Mouse (Mus musculus): ENCODE measurements around the gene Zfp758. TPM values are rescaled to one million over a fixed set of nuclear protein-coding genes. Genes with fewer than 3 reads are reported as not detected.
"Not testable (repeated sequence)": the region's sequence is repeated elsewhere in the genome, so short reads cannot be mapped to it uniquely, and the experiment has no call there.

Zfp758 gene
- 10.4 and 12.0 TPM in 2 replicates for polyA plus RNA-seq (2014; fragmentation: Nextera tagmentation; extraction: Ambion mirVana)

GRCm38 (mm10) chr17:22361101-22361781 lies at the start of gene Zfp758, which contains the start of gene Zfp944:
Zfp758 (plus strand) TSS chr17:22361453.
Zfp944 (minus strand) TSS chr17:22361400.
- under 1% methylated on average over 21 of the region's 43 CpGs for WGBS
- peak; percentile 98 for ATAC-seq (replicated peaks; ENCODE audit: insufficient number of reproducible peaks, low FRiP score, low TSS enrichment, low read depth)

GRCm38 (mm10) chr17:22314219-22314618 lies 47.0 kb upstream of the Zfp758 start:
- not testable (repeated sequence) for H3K27ac ChIP-seq (replicated peaks; ENCODE audit: low read depth, low read length); H3K27me3 ChIP-seq (ENCODE audit: control insufficient read depth, insufficient read depth, low read length); H3K36me3 ChIP-seq (replicated peaks; ENCODE audit: control insufficient read depth, insufficient read depth, low read depth, low read length); H3K9me3 ChIP-seq (replicated peaks; ENCODE audit: control insufficient read depth, low read length); DNase-seq (ENCODE audit: low spot score); H3K4me1 ChIP-seq (ENCODE audit: control insufficient read depth, insufficient read depth, low read length)
- peak overlapping the region; percentile 33 for H3K4me2 ChIP-seq (ENCODE audit: low read depth, low read length)
- H3K4me3 ChIP-seq (ENCODE audit: low read depth, low read length), result peak overlapping the region; percentile 51
- peak; percentile 90 for ATAC-seq (replicated peaks; ENCODE audit: insufficient number of reproducible peaks, low FRiP score, low TSS enrichment, low read depth)
- peak overlapping the region; percentile 58 for H3K9ac ChIP-seq (replicated peaks; ENCODE audit: low read length)
- 0% methylated on average over 3 of the region's 3 CpGs for WGBS

More at GRCm38 (mm10) chr17:22361101-22361781, at the start of gene Zfp758, which contains the start of gene Zfp944:
- H3K4me2 ChIP-seq (ENCODE audit: low read depth, low read length), result peak within 1 kb of the TSS; percentile 36
- H3K4me3 ChIP-seq (ENCODE audit: low read depth, low read length), result peak within 1 kb of the TSS; percentile 58
- H3K9ac ChIP-seq (replicated peaks; ENCODE audit: low read length), result peak within 1 kb of the TSS; percentile 61
- not testable (repeated sequence) for H3K27ac ChIP-seq (replicated peaks; ENCODE audit: low read depth, low read length); H3K27me3 ChIP-seq (ENCODE audit: control insufficient read depth, insufficient read depth, low read length); H3K36me3 ChIP-seq (replicated peaks; ENCODE audit: control insufficient read depth, insufficient read depth, low read depth, low read length); H3K9me3 ChIP-seq (replicated peaks; ENCODE audit: control insufficient read depth, low read length); H3K4me1 ChIP-seq (ENCODE audit: control insufficient read depth, insufficient read depth, low read length)
- DNase-seq (ENCODE audit: low spot score), result peak; percentile 53

DNA sequence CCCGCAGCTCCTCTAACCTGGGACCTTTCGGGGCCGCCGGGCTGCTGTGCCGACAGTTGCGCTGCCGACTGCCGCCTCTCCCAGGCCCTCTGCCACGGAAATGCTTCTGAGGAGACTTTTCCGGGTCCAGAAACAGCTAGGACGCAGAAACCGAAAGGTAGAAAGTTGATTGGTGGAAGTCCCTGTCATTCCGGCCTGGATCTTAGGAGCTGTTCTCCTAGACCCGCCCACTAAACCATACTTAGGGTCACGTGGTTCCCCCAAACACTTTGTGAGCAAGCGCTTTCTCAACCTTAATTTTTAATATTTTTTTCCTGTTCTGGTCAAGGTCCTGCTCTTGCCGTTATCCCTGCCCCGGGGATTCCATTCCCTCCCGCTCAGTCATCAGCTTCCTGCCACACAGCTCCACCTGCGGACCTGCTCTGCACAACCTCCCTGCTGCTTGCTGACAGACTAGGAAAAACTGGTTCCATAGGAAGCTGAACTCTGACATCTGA lies 46.5 kb upstream of the Zfp758 start, which contains the start of gene CT030661.1:
Gene CT030661.1, minus strand, starts transcription at position 108 of the 497 bp plus-strand sequence.
- Histone ChIP-seq H3K9ac (replicated peaks; ENCODE audit: low read length) (peak within 1 kb of the TSS; percentile 58), H3K4me3 (ENCODE audit: low read depth, low read length) (peak within 1 kb of the TSS; percentile 51), H3K4me2 (ENCODE audit: low read depth, low read length) (peak within 1 kb of the TSS; percentile 33)
- not testable (repeated sequence) for H3K27ac ChIP-seq (replicated peaks; ENCODE audit: low read depth, low read length); H3K9me3 ChIP-seq (replicated peaks; ENCODE audit: control insufficient read depth, low read length); H3K36me3 ChIP-seq (replicated peaks; ENCODE audit: control insufficient read depth, insufficient read depth, low read depth, low read length); H3K4me1 ChIP-seq (ENCODE audit: control insufficient read depth, insufficient read depth, low read length); H3K27me3 ChIP-seq (ENCODE audit: control insufficient read depth, insufficient read depth, low read length)
- ATAC-seq (replicated peaks; ENCODE audit: insufficient number of reproducible peaks, low FRiP score, low TSS enrichment, low read depth) (peak; percentile 98), DNase-seq (ENCODE audit: low spot score) (peak; percentile 98)
- WGBS, result under 1% methylated on average over 20 of the region's 20 CpGs

DNA sequence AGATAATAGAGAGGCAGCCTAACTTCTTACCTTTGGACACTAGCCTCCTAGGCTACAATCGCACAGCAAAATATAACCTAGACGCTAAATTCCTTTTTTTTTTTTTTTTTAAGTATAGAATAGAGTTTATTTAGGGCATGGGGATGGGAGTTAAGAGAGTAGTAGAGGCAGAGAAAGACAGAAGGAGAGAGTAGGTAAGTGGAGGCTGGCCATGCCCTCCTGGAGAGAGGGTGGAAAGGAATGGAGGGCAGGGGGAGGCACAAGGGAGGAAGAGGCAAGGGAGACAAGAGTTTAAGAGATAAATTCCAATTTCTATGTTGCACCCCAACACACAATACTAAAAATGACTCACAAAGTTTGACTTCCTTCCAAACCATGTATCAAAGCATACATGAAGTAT lies 46.0 kb upstream of the Zfp758 start:
- H3K9me3 ChIP-seq (replicated peaks; ENCODE audit: control insufficient read depth, low read length); ATAC-seq (replicated peaks; ENCODE audit: insufficient number of reproducible peaks, low FRiP score, low TSS enrichment, low read depth); H3K4me1 ChIP-seq (ENCODE audit: control insufficient read depth, insufficient read depth, low read length); H3K27ac ChIP-seq (replicated peaks; ENCODE audit: low read depth, low read length); H3K27me3 ChIP-seq (ENCODE audit: control insufficient read depth, insufficient read depth, low read length); H3K36me3 ChIP-seq (replicated peaks; ENCODE audit: control insufficient read depth, insufficient read depth, low read depth, low read length); DNase-seq (ENCODE audit: low spot score): not testable (repeated sequence)
- WGBS, result 15% methylated on average over 2 of the region's 2 CpGs
- Histone ChIP-seq H3K4me3 (ENCODE audit: low read depth, low read length) (peak overlapping the region; percentile 51), H3K4me2 (ENCODE audit: low read depth, low read length) (peak overlapping the region; percentile 29; the same call in 1 of the 2 replicates), H3K9ac (replicated peaks; ENCODE audit: low read length) (peak overlapping the region; percentile 48)

GRCm38 (mm10) chr17:22352794-22353193 lies 8.5 kb upstream of the Zfp758 start:
- H3K4me1 ChIP-seq (ENCODE audit: control insufficient read depth, insufficient read depth, low read length), result no peaks in the 10 kb centered on the region
- H3K36me3 ChIP-seq (replicated peaks; ENCODE audit: control insufficient read depth, insufficient read depth, low read depth, low read length), result no peaks in the 10 kb centered on the region
- no peak overlapping the region for H3K4me3 ChIP-seq (ENCODE audit: low read depth, low read length)
- no peak overlapping the region for H3K9ac ChIP-seq (replicated peaks; ENCODE audit: low read length)
- H3K4me2 ChIP-seq (ENCODE audit: low read depth, low read length), result no peak overlapping the region
- no peaks in the 10 kb centered on the region for H3K27me3 ChIP-seq (ENCODE audit: control insufficient read depth, insufficient read depth, low read length)
- DNase-seq (ENCODE audit: low spot score) (peak; percentile 62), ATAC-seq (replicated peaks; ENCODE audit: insufficient number of reproducible peaks, low FRiP score, low TSS enrichment, low read depth) (no peak)
- no peak overlapping the region for H3K27ac ChIP-seq (replicated peaks; ENCODE audit: low read depth, low read length)
- H3K9me3 ChIP-seq (replicated peaks; ENCODE audit: control insufficient read depth, low read length), result no peaks in the 10 kb centered on the region

- Histone ChIP-seq H3K27ac (replicated peaks; ENCODE audit: low read depth, low read length) (no peak overlapping the region), H3K4me1 (ENCODE audit: control insufficient read depth, insufficient read depth, low read length) (no peaks in the 10 kb centered on the region), H3K36me3 (replicated peaks; ENCODE audit: control insufficient read depth, insufficient read depth, low read depth, low read length) (no peaks in the 10 kb centered on the region), H3K9ac (replicated peaks; ENCODE audit: low read length) (peak overlapping the region; percentile 61), H3K4me3 (ENCODE audit: low read depth, low read length) (peak overlapping the region; percentile 58), H3K4me2 (ENCODE audit: low read depth, low read length) (peak overlapping the region; percentile 32), H3K9me3 (replicated peaks; ENCODE audit: control insufficient read depth, low read length) (no peaks in the 10 kb centered on the region), H3K27me3 (ENCODE audit: control insufficient read depth, insufficient read depth, low read length) (no peaks in the 10 kb centered on the region)
- 29% methylated on average over 5 of the region's 5 CpGs for WGBS
- no peak for DNase-seq (ENCODE audit: low spot score)
- no peak; the same call in 1 of the 2 replicates for ATAC-seq (replicated peaks; ENCODE audit: insufficient number of reproducible peaks, low FRiP score, low TSS enrichment, low read depth)
Observed at GRCm38 (mm10) chr17:22360572-22360971, 681 bp upstream of the Zfp758 start.

- WGBS, result 94% methylated on average over 3 of the region's 3 CpGs
- H3K27me3 ChIP-seq (ENCODE audit: control insufficient read depth, insufficient read depth, low read length), result no peaks in the 10 kb centered on the region
- H3K4me3 ChIP-seq (ENCODE audit: low read depth, low read length), result no peak overlapping the region
- no peak overlapping the region for H3K9ac ChIP-seq (replicated peaks; ENCODE audit: low read length)
- no peak overlapping the region for H3K27ac ChIP-seq (replicated peaks; ENCODE audit: low read depth, low read length)
- DNase-seq (ENCODE audit: low spot score), result no peak
- no peak for ATAC-seq (replicated peaks; ENCODE audit: insufficient number of reproducible peaks, low FRiP score, low TSS enrichment, low read depth)
- H3K9me3 ChIP-seq (replicated peaks; ENCODE audit: control insufficient read depth, low read length), result no peaks in the 10 kb centered on the region
- no peaks in the 10 kb centered on the region for H3K36me3 ChIP-seq (replicated peaks; ENCODE audit: control insufficient read depth, insufficient read depth, low read depth, low read length)
- H3K4me2 ChIP-seq (ENCODE audit: low read depth, low read length), result no peak overlapping the region
- no peaks in the 10 kb centered on the region for H3K4me1 ChIP-seq (ENCODE audit: control insufficient read depth, insufficient read depth, low read length)
Observed at GRCm38 (mm10) chr17:22363895-22364294, 2.6 kb downstream of the Zfp758 start.

DNA sequence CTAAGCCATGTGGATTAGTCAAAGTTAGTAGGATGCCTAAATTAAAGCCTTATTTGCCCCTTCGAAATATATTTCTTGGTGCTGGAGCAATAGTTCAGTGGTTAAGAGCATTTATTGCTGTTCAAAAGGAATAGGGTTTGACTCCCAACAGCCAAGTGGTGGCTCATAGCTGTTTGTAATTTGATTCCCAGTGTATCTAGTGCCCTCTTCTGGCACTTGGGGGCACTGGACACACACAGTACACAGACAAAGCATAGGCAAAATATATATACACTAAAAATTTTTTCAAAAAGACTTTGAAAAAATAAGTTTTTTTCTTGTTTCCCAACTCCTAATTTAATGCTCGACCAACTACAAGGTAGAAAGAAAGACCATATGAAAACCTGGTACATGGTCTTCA lies 49.5 kb downstream of the Zfp758 start:
- DNase-seq (ENCODE audit: low spot score), result peak; percentile 11

More for the DNA sequence above, 49.5 kb downstream of the Zfp758 start:
- H3K9ac ChIP-seq (replicated peaks; ENCODE audit: low read length), result no peak overlapping the region
- no peaks in the 10 kb centered on the region for H3K36me3 ChIP-seq (replicated peaks; ENCODE audit: control insufficient read depth, insufficient read depth, low read depth, low read length)
- no peak overlapping the region for H3K4me3 ChIP-seq (ENCODE audit: low read depth, low read length)
- H3K27ac ChIP-seq (replicated peaks; ENCODE audit: low read depth, low read length), result no peak overlapping the region
- no peaks in the 10 kb centered on the region for H3K4me1 ChIP-seq (ENCODE audit: control insufficient read depth, insufficient read depth, low read length)
- no peak for ATAC-seq (replicated peaks; ENCODE audit: insufficient number of reproducible peaks, low FRiP score, low TSS enrichment, low read depth)
- H3K27me3 ChIP-seq (ENCODE audit: control insufficient read depth, insufficient read depth, low read length), result no peaks in the 10 kb centered on the region
- H3K4me2 ChIP-seq (ENCODE audit: low read depth, low read length), result no peak overlapping the region
- H3K9me3 ChIP-seq (replicated peaks; ENCODE audit: control insufficient read depth, low read length), result no peaks in the 10 kb centered on the region
- WGBS, result 85% methylated on average over 2 of the region's 2 CpGs
